Mouse (Mus musculus): ENCODE data around the gene Gm17604. TPM values are rescaled to one million over a fixed set of nuclear protein-coding genes. Genes with fewer than 3 reads are reported as not detected.
A peak's percentile ranks its signal among the peaks of the same experiment; 100 is the strongest.

Gm17604 gene
- not detected in 2 replicates for polyA plus RNA-seq (2014; fragmentation: Nextera tagmentation; extraction: Ambion mirVana)

- DNase-seq: no peak
- Histone ChIP-seq H3K9ac (no peak within 1 kb of the TSS), H3K4me1 (ENCODE audit: insufficient read depth) (no peaks in the 10 kb centered on the region), H3K27me3 (ENCODE audit: insufficient read depth, low read length) (no peaks in the 10 kb centered on the region), H3K36me3 (ENCODE audit: insufficient read depth) (no peaks in the 10 kb centered on the region), H3K27ac (ENCODE audit: low read depth) (no peak within 1 kb of the TSS), H3K4me3 (ENCODE audit: low read depth, low read length) (no peak within 1 kb of the TSS), H3K9me3 (ENCODE audit: low read depth, low read length) (no peaks in the 10 kb centered on the region), H3K4me2 (no peak within 1 kb of the TSS)
- no peak for ATAC-seq (ENCODE audit: insufficient read depth)
- TF ChIP-seq CTCF (IDR thresholded peaks at IDR 0.05; ENCODE audit: low read depth): no peak
Measured at GRCm38 (mm10) chrX:165004779-165005324, at the start of gene Gm17604. Gm17604 (minus strand) TSS chrX:165004829.

GRCm38 (mm10) chrX:165049929-165050328 lies 45.3 kb upstream of the Gm17604 start:
- H3K27me3 ChIP-seq (ENCODE audit: insufficient read depth, low read length): no peaks in the 10 kb centered on the region
- no peak overlapping the region for H3K27ac ChIP-seq (ENCODE audit: low read depth)
- no peak for DNase-seq
- no peak overlapping the region for H3K9ac ChIP-seq
- 80% methylated on average over 1 of the region's 1 CpGs for WGBS
- H3K4me2 ChIP-seq: no peak overlapping the region
- no peak for TF ChIP-seq CTCF (IDR thresholded peaks at IDR 0.05; ENCODE audit: low read depth)
- H3K9me3 ChIP-seq (ENCODE audit: low read depth, low read length): no peaks in the 10 kb centered on the region
- H3K4me3 ChIP-seq (ENCODE audit: low read depth, low read length): no peak overlapping the region
- H3K4me1 ChIP-seq (ENCODE audit: insufficient read depth): no peaks in the 10 kb centered on the region
- H3K36me3 ChIP-seq (ENCODE audit: insufficient read depth): no peaks in the 10 kb centered on the region
- no peak for ATAC-seq (ENCODE audit: insufficient read depth)

- 38% methylated on average over 4 of the region's 4 CpGs for WGBS
- Histone ChIP-seq H3K9me3 (ENCODE audit: low read depth, low read length) (no peaks in the 10 kb centered on the region), H3K9ac (no peak overlapping the region), H3K27me3 (ENCODE audit: insufficient read depth, low read length) (no peaks in the 10 kb centered on the region), H3K4me1 (ENCODE audit: insufficient read depth) (no peaks in the 10 kb centered on the region), H3K4me3 (ENCODE audit: low read depth, low read length) (no peak overlapping the region), H3K4me2 (no peak overlapping the region), H3K27ac (ENCODE audit: low read depth) (no peak overlapping the region), H3K36me3 (ENCODE audit: insufficient read depth) (no peaks in the 10 kb centered on the region)
- ATAC-seq (ENCODE audit: insufficient read depth) (no peak), DNase-seq (peak; percentile 13)
- TF ChIP-seq CTCF (IDR thresholded peaks at IDR 0.05; ENCODE audit: low read depth): no peak
Measured at GRCm38 (mm10) chrX:165003141-165003540, 1.5 kb downstream of the Gm17604 start.

DNA sequence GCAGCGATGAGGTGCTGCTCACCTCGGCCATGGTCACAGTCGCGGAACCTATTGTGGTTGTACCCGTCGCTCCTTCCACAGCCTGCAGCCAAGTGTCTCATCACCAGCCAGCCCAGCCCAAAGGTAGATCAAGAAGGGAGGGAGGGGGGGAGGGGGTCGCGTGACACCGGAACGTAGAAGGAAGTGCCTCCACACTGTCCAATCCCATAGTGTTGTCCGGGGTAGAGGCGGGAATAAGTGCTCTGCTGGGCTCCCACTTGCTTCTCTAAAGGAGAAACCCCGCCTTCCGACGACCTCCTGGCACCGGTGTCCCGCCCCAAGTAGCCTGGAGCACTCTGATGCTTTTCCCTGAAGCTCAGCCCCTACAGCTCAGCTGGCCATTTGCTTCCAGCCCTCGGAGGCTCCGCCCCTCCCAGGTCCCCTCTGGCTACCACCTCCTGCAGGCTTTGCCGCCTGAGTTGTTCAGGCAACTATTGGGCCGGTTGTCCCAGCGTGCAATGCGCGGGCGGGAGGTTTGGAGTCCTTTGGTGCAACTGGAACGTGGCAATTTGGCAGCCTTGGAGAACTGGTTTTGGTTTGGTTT lies 24.3 kb downstream of the Gm17604 start, which contains the start of the genes Mospd2 and Fancb:
Gene Mospd2 (minus strand): TSS at position 183 of the 583 bp plus-strand sequence.
Gene Fancb (plus strand): TSS at position 400 of the 583 bp plus-strand sequence.
- WGBS: 12% methylated on average over 23 of the region's 26 CpGs
- Histone ChIP-seq H3K9ac (peak within 1 kb of the TSS; percentile 59), H3K4me2 (peak within 1 kb of the TSS; percentile 62), H3K4me3 (ENCODE audit: low read depth, low read length) (peak within 1 kb of the TSS; percentile 53), H3K9me3 (ENCODE audit: low read depth, low read length) (no peaks in the 10 kb centered on the region), H3K4me1 (ENCODE audit: insufficient read depth) (no peaks in the 10 kb centered on the region), H3K27ac (ENCODE audit: low read depth) (peak within 1 kb of the TSS; percentile 48; the same call in 1 of the 2 replicates), H3K27me3 (ENCODE audit: insufficient read depth, low read length) (no peaks in the 10 kb centered on the region), H3K36me3 (ENCODE audit: insufficient read depth) (0 out of 2 replicates have a peak, but pooled peaks cover 3% of the 10 kb centered on the region)
- ATAC-seq (ENCODE audit: insufficient read depth): peak; percentile 100
- peak; percentile 90 for DNase-seq
- TF ChIP-seq CTCF (IDR thresholded peaks at IDR 0.05; ENCODE audit: low read depth): 0 out of 2 replicates have a peak, but pooled peaks have one; percentile 6

DNA sequence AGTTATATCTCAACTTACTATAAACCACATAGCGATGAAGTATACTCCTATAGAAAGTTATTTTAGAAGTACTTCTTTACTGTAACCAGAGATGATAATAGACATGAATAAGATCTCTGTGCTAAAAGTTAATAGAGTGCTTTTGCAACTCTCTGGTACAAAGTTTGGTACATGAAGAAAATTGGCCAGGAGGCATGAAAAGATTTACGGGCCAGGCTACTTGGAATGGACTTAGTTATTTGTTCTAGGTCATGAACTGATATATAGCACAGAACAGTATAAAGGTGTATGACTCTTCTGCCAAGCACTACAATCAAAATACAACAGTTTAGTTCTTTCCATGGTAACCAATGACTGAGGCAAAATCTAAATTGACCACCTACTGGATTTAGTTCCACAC lies 25.8 kb downstream of the Gm17604 start:
- Histone ChIP-seq H3K27me3 (ENCODE audit: insufficient read depth, low read length) (no peaks in the 10 kb centered on the region), H3K4me3 (ENCODE audit: low read depth, low read length) (peak overlapping the region; percentile 53), H3K27ac (ENCODE audit: low read depth) (no peak overlapping the region), H3K4me1 (ENCODE audit: insufficient read depth) (no peaks in the 10 kb centered on the region), H3K9me3 (ENCODE audit: low read depth, low read length) (no peaks in the 10 kb centered on the region), H3K4me2 (peak overlapping the region; percentile 62), H3K9ac (no peak overlapping the region), H3K36me3 (ENCODE audit: insufficient read depth) (0 out of 2 replicates have a peak, but pooled peaks cover 3% of the 10 kb centered on the region)
- WGBS: 89% methylated on average over 2 of the region's 2 CpGs
- no peak for TF ChIP-seq CTCF (IDR thresholded peaks at IDR 0.05; ENCODE audit: low read depth)
- no peak for ATAC-seq (ENCODE audit: insufficient read depth)
- DNase-seq: no peak

DNA sequence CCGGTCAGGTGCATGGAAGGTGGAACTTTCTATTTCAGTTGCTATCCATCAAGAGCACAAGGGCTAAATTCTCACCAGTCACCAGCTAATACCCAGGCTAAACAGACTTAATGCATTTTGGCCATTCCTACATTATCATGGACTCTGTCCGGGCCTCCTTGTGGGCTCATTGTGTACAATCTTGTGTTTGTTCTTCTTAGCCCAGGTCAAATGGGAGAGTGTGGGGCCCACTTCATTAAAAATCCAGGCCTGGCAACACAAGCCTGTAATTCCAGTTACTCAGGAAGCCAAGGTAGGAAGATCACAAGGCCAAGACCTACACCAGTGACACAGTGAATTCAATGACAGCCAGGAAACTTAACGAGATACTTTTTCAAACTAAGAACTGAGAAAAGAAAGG lies 33.4 kb downstream of the Gm17604 start:
- 68% methylated on average over 3 of the region's 3 CpGs for WGBS
- no peaks in the 10 kb centered on the region for H3K36me3 ChIP-seq (ENCODE audit: insufficient read depth)
- no peak overlapping the region for H3K9ac ChIP-seq
- H3K9me3 ChIP-seq (ENCODE audit: low read depth, low read length): no peaks in the 10 kb centered on the region
- H3K4me2 ChIP-seq: no peak overlapping the region
- H3K4me3 ChIP-seq (ENCODE audit: low read depth, low read length): no peak overlapping the region
- H3K27ac ChIP-seq (ENCODE audit: low read depth): no peak overlapping the region
- no peaks in the 10 kb centered on the region for H3K27me3 ChIP-seq (ENCODE audit: insufficient read depth, low read length)
- TF ChIP-seq CTCF (IDR thresholded peaks at IDR 0.05; ENCODE audit: low read depth): no peak
- DNase-seq: no peak
- no peak for ATAC-seq (ENCODE audit: insufficient read depth)
- H3K4me1 ChIP-seq (ENCODE audit: insufficient read depth): no peaks in the 10 kb centered on the region

DNA sequence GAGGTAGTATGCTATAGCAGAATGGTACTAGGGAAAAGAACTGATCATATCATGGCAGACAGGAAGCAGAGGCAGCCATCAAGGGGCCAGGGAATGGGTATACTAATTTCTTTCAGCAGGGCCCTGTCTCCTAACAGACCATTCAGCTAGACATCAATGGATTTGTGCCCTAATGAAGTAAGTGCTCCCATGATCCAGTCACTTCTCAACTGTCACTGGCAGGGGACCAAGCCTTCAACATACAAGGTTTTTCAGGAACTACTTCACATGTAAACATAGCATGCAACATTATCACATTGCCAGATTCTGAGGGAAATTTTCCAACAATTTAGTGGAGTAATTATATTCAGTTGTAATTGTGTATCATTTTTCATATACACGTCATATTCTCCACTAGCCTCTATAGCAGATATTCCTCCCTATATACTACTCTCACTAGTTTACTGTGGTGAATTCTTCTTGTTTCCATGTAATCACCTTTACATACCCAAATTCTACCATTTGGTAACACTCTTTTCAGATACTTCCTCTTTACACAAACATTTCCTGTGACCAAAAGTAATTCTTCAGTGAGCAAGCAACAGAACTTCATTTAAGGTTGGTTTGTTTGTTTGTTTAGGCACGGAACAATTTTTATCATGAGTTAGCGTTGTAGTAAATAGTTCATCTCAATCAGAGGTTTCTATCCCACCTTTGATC lies 38.7 kb downstream of the Gm17604 start:
- H3K36me3 ChIP-seq (ENCODE audit: insufficient read depth): 0 out of 2 replicates have a peak, but pooled peaks cover 8% of the 10 kb centered on the region
- ATAC-seq (ENCODE audit: insufficient read depth) (peak; percentile 85), DNase-seq (peak; percentile 75)

More for the DNA sequence above, 38.7 kb downstream of the Gm17604 start:
- no peak overlapping the region for H3K4me3 ChIP-seq (ENCODE audit: low read depth, low read length)
- H3K9me3 ChIP-seq (ENCODE audit: low read depth, low read length): no peaks in the 10 kb centered on the region
- no peak overlapping the region for H3K27ac ChIP-seq (ENCODE audit: low read depth)
- no peak overlapping the region for H3K4me2 ChIP-seq
- 61% methylated on average over 3 of the region's 3 CpGs for WGBS
- no peak for TF ChIP-seq CTCF (IDR thresholded peaks at IDR 0.05; ENCODE audit: low read depth)
- H3K9ac ChIP-seq: no peak overlapping the region
- H3K27me3 ChIP-seq (ENCODE audit: insufficient read depth, low read length): no peaks in the 10 kb centered on the region
- H3K4me1 ChIP-seq (ENCODE audit: insufficient read depth): no peaks in the 10 kb centered on the region

Other genes starting within 250 kb of the Gm17604 start
- 21.0 and 23.5 TPM in 2 replicates for gene Mospd2, start 24.5 kb downstream of the Gm17604 start, polyA plus RNA-seq (2014; fragmentation: Nextera tagmentation; extraction: Ambion mirVana)
- gene Fancb, start 24.2 kb downstream of the Gm17604 start, polyA plus RNA-seq (2014; fragmentation: Nextera tagmentation; extraction: Ambion mirVana): 13.3 and 13.9 TPM in 2 replicates